Mouse (Mus musculus) megakaryocyte, embryonic 14.5 days (primary cell): ENCODE results near the gene Nhlrc4. TPM values are rescaled to one million over a fixed set of nuclear protein-coding genes. Genes with fewer than 3 reads are reported as not detected.

Experiments used
- H3K27me3 ChIP-seq: replicated peaks from 2 replicates; pipeline ENCODE3; 2012; ENCODE audit warnings: inconsistent platforms
- H3K36me3 ChIP-seq: replicated peaks from 2 replicates; pipeline ENCODE3; 2012; ENCODE audit warnings: low read length, inconsistent platforms, mixed read lengths
- H3K4me1 ChIP-seq: 2 replicates; pipeline ENCODE4 v1.6.1; 2012; ENCODE audit warnings: inconsistent platforms
- H3K4me3 ChIP-seq: replicated peaks from 2 replicates; pipeline ENCODE3; 2012; ENCODE audit warnings: moderate library complexity, mild to moderate bottlenecking, inconsistent platforms
- H3K9me3 ChIP-seq: 2 replicates; pipeline ENCODE4 v1.6.1; 2012; ENCODE audit warnings: inconsistent platforms
- FLI1 ChIP-seq: IDR thresholded peaks from 2 replicates; pipeline ENCODE4 v1.6.1; 2012; ENCODE audit warnings: low read length, inconsistent platforms, mixed read lengths
- GATA1 ChIP-seq: IDR thresholded peaks from 3 replicates; pipeline ENCODE4 v1.6.1; 2012; ENCODE audit warnings: mixed read lengths, low read length, inconsistent platforms, borderline replicate concordance
- polyA plus RNA-seq: library from polyadenylated mRNA; stranded (reverse); fragments of >175 nt; gene quantifications from 2 replicates; pipeline ENCODE4 v1.2.3, GENCODE M21; 2012; ENCODE audit warnings: low replicate concordance; ENCODE audit not compliant: insufficient read depth

The Nhlrc4 gene
- polyA plus RNA-seq, 1 experiment = not detected

DNA sequence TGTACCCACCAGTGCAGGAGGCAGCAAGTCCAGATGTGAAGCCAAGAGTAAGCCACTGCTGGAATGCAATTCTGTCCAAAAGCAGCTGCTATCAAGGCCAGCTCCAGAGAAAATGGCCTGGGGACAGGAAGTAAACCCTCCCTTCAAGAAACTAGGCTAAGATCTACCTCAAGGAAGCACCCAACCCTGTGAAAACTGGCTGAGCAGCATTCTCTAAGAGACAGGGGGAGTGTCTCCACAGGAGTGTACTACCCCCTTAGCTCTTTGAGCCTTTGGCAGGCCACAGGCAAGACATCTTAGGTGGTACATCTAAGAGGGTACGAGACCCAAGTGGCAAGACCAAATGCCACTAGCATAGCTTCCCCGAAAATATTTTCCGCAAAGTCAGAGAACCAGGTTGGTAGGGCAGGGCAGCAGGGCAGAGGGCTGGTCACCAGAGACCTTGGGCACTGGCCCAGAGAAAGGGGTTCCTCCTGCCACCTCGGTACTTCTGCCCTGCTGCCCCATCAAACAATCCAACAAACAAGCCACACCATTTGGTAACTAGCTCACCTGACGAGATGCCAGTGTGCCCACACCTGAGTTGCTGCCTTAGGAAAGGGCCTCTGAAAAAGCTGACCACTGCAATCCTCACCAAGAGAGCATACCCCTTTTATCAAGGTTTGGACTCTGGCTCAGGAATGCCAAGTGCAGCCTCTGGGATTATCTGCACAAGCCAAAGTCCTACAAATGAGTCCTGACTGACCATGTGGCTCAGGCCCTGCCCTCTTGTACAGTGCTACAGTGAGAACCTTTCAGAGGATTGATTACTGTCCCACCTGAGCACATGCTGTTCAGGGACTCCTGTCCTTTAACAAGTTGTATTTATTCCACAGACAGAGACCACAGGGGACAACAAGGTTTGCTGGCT, 35.3 kb upstream of the Nhlrc4 start:
- Histone ChIP-seq H3K27me3 (peaks cover 10% of the 10 kb centered on the region), H3K9me3 (no peaks in the 10 kb centered on the region), H3K4me3 (no peak overlapping the region), H3K36me3 (peaks cover 9% of the 10 kb centered on the region), H3K4me1 (peaks cover 71% of the 10 kb centered on the region)
- TF ChIP-seq FLI1 = no peak
- TF ChIP-seq GATA1 = no peak

DNA sequence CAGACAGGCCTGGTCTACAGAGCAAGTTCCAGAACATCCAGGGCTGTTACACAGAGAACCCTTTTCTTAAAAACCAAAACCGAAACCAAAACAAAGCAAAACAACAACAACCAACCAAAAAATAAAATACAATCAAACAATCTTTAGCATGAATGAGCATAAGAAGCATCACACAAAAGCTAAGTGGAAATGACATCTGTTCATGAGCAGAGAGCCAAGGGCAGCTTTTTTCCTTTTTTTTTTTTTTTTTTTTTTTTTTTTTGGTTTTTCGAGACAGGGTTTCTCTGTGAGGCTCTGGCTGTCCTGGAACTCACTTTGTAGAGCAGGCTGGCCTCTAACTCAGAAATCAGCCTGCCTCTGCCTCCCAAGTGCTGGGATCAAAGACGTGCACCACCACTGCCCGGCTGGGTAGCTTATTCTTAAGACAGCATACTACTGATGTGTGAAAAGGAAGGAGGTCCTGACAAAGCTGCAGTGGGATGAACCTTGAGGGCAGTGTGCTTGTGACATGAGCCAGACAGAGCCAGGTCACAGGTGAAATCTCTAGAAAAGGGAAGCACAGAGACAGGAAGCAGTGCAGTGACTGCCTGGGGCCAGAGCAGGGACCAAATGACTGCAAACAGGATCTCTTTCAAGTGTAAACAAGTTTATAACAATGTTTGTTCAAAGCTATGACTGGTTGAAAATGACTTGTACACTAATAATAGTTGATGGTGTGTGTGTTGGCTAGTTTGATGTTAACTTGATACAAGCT, 26.4 kb upstream of the Nhlrc4 start:
- H3K4me1 ChIP-seq = peaks cover 32% of the 10 kb centered on the region
- H3K9me3 ChIP-seq = no peaks in the 10 kb centered on the region
- H3K4me3 ChIP-seq = no peak overlapping the region
- peaks cover 11% of the 10 kb centered on the region for H3K36me3 ChIP-seq
- no peaks in the 10 kb centered on the region for H3K27me3 ChIP-seq
- TF ChIP-seq FLI1 (no peak), GATA1 (no peak)

DNA sequence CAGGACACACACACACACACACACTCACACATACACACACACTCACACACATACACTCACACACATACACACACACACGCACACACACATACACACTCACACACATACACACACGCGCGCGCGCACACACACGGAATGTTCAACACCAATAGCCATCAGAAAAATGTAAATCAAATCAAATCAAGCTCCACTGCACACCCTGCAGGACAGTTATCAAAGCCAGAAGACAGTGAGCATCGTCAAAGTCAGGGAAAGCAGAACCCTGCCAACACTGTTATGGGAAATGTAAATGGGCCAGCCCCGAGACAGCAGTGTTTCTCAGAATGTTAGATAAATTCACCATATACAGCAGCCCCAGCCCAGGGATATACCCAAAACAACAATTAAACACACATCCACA, 25.7 kb upstream of the Nhlrc4 start:
- Histone ChIP-seq H3K4me3 (peak overlapping the region; percentile 5), H3K4me1 (peaks cover 32% of the 10 kb centered on the region), H3K36me3 (peaks cover 12% of the 10 kb centered on the region), H3K27me3 (no peaks in the 10 kb centered on the region), H3K9me3 (no peaks in the 10 kb centered on the region)
- TF ChIP-seq FLI1 (no peak), GATA1 (no peak)

DNA sequence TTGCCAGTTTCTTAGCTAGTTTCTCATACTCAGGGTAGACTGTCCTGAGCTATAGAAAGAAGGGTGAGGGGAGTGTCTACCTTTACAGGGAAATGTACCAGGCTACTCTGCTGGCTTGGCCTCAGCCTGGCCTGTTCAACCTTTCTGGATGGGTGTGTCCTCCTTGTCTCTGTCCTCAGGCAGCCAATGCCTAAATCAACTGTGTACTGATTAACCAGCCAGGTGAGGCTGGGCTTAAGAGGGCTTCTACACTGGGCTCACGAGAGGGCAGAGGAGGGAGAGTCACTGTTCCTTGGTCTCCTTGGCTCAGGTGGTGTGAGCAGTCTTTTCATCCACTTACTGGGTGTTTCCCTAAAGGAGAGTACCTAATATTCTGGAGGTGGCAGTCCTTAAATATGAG, 23.4 kb upstream of the Nhlrc4 start:
- Histone ChIP-seq H3K36me3 (peaks cover 35% of the 10 kb centered on the region), H3K4me3 (no peak overlapping the region), H3K9me3 (no peaks in the 10 kb centered on the region), H3K4me1 (peaks cover 42% of the 10 kb centered on the region), H3K27me3 (no peaks in the 10 kb centered on the region)
- no peak for TF ChIP-seq FLI1
- no peak for TF ChIP-seq GATA1

DNA sequence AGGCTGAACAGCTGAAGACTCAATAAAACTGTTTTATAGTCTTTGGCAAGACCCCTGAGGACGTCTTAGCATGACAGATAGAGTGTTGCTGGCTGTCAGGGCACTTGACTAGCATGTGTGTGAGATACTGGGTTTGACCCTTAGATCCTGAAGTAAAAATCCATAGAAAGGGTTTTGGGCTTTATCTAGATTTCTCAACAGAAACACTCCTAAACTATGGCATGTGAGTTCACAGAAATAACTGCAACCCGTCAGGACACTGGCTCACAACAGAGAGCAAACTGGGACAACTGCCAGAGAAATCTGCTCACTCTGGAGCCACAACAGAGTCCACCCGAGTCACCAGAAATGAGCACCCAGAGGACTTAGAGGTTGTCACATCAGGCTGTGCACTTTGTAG, 22.9 kb upstream of the Nhlrc4 start:
- TF ChIP-seq GATA1 (no peak), FLI1 (no peak)
- Histone ChIP-seq H3K36me3 (peaks cover 35% of the 10 kb centered on the region), H3K4me1 (peaks cover 42% of the 10 kb centered on the region), H3K9me3 (no peaks in the 10 kb centered on the region), H3K4me3 (no peak overlapping the region), H3K27me3 (no peaks in the 10 kb centered on the region)

DNA sequence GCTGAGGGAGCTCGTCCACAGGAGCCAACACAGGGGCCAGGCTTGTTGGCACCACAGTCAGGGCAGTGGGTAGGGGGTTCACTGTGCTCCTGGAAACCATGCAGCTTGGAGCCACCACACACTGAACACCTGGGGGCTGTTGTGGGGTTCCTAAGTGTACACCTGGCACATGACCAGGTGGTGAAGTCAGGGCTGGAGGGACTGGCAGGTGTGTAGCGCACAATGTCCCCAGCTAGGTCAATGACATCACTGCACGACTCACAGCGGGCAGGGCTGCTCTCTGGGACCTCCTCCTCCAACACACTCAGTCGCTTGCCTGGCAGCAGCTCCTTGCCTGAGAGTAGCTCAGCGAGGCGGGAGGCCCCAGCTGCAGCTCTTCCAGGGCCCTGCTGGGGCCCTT, 19.5 kb upstream of the Nhlrc4 start:
- Histone ChIP-seq H3K36me3 (peaks cover 64% of the 10 kb centered on the region), H3K4me1 (peaks cover 46% of the 10 kb centered on the region), H3K9me3 (no peaks in the 10 kb centered on the region), H3K27me3 (no peaks in the 10 kb centered on the region), H3K4me3 (no peak overlapping the region)
- TF ChIP-seq FLI1 (no peak), GATA1 (no peak)

DNA sequence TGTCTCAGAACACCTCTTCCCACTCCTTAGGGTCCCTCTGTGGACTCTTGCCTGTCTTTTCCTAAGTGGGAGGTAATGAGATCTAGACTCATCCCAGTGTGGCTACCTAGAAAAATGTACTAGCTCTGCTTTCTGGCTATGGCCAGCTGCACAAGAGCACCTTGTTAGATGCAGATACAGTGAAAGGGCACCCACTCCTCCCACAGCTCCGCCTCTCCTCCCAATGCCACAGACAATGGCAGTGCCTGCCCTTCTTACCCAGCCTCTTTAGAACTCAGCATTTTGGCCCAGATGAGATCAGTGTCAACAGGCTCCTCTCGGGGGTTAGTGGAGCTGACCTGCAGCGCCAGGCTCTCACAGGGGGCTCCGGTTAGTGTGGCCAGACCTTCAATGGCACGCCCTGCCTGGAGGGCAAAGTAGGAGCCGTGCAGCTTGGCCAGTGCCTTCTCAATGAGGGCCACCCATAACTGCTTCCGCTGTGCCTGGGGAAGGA, 17.7 kb upstream of the Nhlrc4 start:
- peaks cover 81% of the 10 kb centered on the region for H3K36me3 ChIP-seq
- no peaks in the 10 kb centered on the region for H3K9me3 ChIP-seq
- TF ChIP-seq FLI1 (no peak), GATA1 (no peak)
- peaks cover 3% of the 10 kb centered on the region for H3K27me3 ChIP-seq
- H3K4me1 ChIP-seq = peaks cover 46% of the 10 kb centered on the region
- H3K4me3 ChIP-seq = no peak overlapping the region

DNA sequence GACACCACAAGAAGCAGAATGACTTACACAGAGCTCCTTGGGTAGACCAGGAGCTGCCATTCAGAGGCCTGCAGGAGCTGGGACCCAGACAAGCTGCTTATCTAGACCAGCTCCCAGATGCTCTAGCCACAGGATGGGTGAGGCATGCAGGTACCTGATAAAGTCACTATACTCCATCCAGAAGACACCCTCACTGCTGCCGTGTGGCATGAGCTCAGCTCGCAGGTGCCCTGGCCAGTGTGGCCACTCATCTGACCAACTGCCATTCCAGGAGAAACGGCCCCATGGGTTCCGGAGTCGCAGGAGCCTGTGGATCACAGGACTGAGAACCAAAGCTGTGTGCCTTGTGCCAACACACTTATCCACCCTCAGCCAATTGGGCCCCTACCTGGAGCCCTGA, 16.8 kb upstream of the Nhlrc4 start:
- H3K9me3 ChIP-seq = no peaks in the 10 kb centered on the region
- H3K4me3 ChIP-seq = no peak overlapping the region
- peaks cover 7% of the 10 kb centered on the region for H3K27me3 ChIP-seq
- H3K36me3 ChIP-seq = peaks cover 84% of the 10 kb centered on the region
- peaks cover 46% of the 10 kb centered on the region for H3K4me1 ChIP-seq
- TF ChIP-seq FLI1 (no peak), GATA1 (no peak)

DNA sequence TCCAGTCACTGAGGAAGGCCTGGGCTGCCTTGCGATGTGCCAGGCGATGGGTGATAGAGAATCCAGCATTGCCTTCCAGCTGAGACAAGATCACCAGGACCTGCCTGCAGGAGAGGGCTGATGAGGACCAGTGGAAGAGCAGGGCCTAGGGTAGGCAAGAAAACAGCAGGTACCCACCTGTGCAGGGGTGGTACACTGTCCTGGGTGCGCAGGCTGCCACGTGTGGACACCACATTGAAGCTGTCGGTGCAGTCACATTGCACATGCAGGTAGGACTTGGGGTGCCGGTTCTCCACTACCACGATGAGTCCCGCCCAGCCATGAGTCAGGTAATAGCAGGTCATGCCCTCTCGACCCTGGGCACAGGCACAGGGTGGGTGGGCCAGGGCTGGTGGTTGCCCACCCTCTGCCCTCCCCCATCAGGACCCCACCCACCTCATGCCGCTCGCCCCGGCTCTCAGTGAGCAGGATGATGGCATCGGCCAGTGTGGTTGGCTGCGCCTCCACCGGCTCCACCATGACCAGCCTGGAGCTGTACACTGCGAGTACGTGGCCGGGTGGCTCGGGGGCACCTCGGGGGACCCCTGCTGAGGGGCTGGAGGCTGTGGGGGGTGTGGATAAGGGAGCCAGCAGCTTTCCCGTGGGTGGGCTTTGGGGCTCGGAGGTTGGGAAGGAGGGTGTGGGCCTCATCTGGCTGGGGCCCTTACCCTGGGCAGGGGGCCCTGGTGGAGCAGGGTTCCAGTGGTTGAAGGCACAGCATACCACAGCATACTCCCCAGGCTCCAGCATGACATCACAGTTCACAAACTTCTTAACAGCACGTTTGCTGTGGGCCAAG, 15.1 kb upstream of the Nhlrc4 start:
- no peak for TF ChIP-seq GATA1
- no peak for TF ChIP-seq FLI1
- no peaks in the 10 kb centered on the region for H3K9me3 ChIP-seq
- H3K36me3 ChIP-seq = peaks cover 74% of the 10 kb centered on the region
- H3K4me1 ChIP-seq = peaks cover 46% of the 10 kb centered on the region
- H3K4me3 ChIP-seq = peak overlapping the region; percentile 26
- peaks cover 14% of the 10 kb centered on the region for H3K27me3 ChIP-seq
